Mouse (Mus musculus) regulatory T cell (primary cell): ENCODE measurements around the gene Shank3.

Experiments used
- in situ Hi-C: fragments of 300-600 bp; cut with MboI, MseI; formaldehyde crosslinking; loops from one replicate; pipeline ENCODE4 v1.15.1; 2025; ENCODE audit warnings: high pct_unique_total_duplicates

Gene Shank3

DNA sequence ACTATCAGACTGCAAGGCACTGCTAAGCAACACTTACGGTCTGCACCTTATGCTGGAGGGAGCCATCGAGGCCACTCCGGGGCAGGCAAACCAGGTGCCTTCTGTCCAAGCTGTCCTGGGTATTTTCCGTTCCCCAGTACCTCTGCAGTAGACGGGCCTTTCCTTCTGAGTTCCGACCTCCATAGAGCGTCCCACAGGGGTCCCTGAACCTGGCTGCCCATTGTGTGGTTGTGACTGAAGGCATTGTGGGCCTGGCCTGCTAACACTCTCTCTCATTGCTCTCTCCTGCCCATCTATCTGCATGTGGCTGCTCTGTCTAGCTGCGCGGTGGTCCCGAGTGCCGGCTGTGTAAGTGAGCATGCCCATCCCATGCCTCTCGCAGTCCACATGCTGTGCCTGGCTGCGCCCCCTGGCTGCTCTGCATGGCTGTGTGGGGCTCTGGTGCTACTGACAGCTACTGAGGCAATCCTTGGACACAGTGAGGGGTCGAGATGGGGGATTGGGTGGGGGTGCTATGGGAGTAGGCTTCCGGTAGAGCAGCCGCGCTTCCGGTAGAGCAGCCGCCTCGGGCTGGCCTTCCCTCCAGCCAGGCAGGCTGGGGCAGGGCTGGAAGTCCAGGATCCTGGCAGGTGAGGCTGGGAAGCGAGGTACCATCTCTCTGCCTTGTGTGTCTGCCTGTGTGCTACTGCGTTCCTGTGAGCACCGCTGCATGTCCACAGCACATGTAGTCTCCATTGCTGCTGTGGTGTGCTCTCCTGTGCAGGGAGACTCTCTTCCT is 57.2 kb downstream of the Shank3 start:
- in situ Hi-C loops: no loop called here

- in situ Hi-C loops: no loop called here
Measured at GRCm38 (mm10) chr15:89557179-89557995, 58.0 kb downstream of the Shank3 start.

GRCm38 (mm10) chr15:89557996-89558390 is 58.6 kb downstream of the Shank3 start:
- in situ Hi-C loops: no loop called here

- in situ Hi-C loops: no loop called here
Measured at GRCm38 (mm10) chr15:89559202-89559731, 59.8 kb downstream of the Shank3 start.

- in situ Hi-C loops: no loop called here
Measured at GRCm38 (mm10) chr15:89568114-89568513, 68.7 kb downstream of the Shank3 start, which contains the start of gene Acr. TSS of gene Acr (plus strand) at chr15:89568326.

GRCm38 (mm10) chr15:89572147-89572546 is 72.7 kb downstream of the Shank3 start:
- in situ Hi-C loops: no loop called here

GRCm38 (mm10) chr15:89582494-89582893 is 83.1 kb downstream of the Shank3 start:
- in situ Hi-C loops: no loop called here

DNA sequence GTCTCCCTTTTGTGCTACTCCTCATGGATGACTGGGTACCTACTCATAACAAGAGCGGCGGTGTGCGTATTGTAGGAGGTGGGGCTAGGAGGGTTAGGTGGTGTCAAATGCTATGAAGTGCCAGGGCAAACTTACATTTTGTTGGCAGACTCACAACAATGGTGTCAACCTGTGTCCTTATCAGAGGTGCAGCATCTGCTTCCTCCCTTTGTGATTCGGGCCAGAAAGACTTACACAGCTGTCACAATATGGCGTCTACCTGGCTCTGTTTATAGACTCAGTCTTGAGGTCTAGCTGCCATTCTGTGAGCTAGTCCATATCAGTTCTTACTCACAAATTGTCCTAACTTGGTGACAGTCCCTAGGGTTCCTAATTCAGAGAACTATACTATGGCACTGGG is 85.7 kb downstream of the Shank3 start:
- in situ Hi-C loops: no loop called here

- in situ Hi-C loops: no loop called here
Measured at GRCm38 (mm10) chr15:89585631-89586030, 86.2 kb downstream of the Shank3 start.

GRCm38 (mm10) chr15:89589146-89589545 is 89.7 kb downstream of the Shank3 start:
- in situ Hi-C loops: no loop called here

GRCm38 (mm10) chr15:89591317-89591716 is 91.9 kb downstream of the Shank3 start:
- in situ Hi-C loops: no loop called here

GRCm38 (mm10) chr15:89591723-89592455 is 92.5 kb downstream of the Shank3 start, which contains the start of gene Rabl2:
TSS of gene Rabl2 (minus strand) at chr15:89591923.
- in situ Hi-C loops: no loop called here

DNA sequence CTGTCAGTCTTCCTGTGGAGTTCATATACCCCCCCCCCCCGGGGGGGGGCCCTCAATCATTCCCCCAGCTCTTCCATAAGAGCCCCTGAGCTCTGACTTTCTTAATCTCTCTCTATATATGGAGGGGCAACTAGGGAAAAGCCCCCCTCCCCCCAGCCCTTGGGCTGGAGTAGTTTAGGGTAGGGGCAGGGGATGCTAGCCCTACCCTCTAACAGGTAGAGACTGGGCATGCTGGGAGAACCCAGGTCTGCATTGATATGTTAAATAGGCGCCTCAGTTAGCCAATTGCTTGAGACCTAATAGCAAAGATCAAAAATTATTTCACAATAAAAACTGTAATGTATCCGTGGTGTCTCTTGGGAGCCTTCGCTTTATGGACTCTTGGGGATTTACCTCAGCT is 93.1 kb downstream of the Shank3 start:
- in situ Hi-C loops: no loop called here

DNA sequence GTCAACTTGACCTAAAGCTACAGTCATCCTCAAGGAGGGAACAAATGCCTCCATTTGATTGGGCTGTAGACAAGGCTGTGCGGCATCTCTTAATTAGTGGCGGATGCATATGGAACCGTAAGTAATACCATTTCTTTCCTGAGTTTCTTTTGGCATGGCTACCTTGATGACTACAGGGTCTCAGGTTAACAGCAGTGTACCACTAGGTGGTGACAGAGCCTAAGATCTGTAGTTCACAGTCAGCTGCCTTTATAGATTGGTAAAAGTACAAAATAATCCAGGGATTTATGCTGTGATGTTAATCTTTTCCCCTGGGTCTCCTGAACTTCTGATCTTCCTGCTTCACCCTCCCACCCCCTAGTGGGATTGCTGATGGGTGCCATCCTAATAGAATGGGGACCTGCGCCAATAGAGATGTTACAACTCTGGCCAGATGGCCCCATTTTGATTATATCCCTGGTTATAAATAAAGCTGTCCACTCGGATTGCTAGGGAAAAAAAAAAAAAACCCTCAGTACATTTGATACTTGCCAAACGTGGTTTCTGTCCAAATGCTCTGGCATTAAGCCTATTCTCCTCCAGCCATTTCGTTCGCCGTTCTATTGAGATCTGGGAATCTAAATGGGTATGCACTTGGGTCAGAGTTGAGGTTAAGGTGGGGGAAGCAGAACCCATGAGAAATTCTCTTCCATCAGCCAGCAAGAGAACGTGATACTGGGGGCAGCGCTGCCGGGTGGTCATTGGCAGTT is 106.6 kb downstream of the Shank3 start:
- in situ Hi-C loops: no loop called here

DNA sequence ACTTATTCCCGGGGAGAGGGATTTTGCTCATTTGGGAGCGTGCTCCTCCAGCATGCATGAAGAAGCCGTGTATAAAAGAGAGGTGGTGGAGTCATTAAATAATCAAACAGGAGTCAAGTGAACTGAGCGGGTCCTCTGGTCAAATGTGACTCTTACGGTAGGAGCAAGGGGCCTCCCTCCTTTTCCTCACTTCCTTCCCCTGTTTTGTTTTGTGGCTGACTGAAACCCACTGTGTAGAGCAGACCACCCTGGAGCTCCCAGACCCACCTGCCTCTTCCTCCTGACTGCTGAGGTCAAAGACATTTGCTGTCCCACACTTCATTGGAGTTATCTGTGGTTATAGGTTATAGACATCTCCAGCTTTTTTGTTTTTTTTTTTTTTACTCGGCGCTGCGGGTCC is 108.1 kb downstream of the Shank3 start:
- in situ Hi-C loops: no loop called here

- in situ Hi-C loops: no loop called here
Measured at GRCm38 (mm10) chr15:89607888-89608287, 108.5 kb downstream of the Shank3 start.
